Mouse (Mus musculus) hindbrain, embryonic 10.5 days (tissue): ENCODE data around the gene Ap2m1. TPM values are rescaled to one million over a fixed set of nuclear protein-coding genes. Genes with fewer than 3 reads are reported as not detected.

Source experiments
- DNase-seq: peaks from one replicate; pipeline ENCODE4 v3.0.0-alpha.2; 2017; ENCODE audit warnings: low spot score
- H3K27ac ChIP-seq: fragments of 300-500 bp; sonication (generic); 2 replicates; pipeline ENCODE4 v1.5.1; 2016; ENCODE audit warnings: mild to moderate bottlenecking, moderate library complexity
- H3K27me3 ChIP-seq: fragments of 300-500 bp; sonication (generic); 2 replicates; pipeline ENCODE4 v1.6.1; 2016; ENCODE audit warnings: mild to moderate bottlenecking; ENCODE audit not compliant: poor library complexity, insufficient read depth, severe bottlenecking
- H3K36me3 ChIP-seq: fragments of 300-500 bp; sonication (generic); 2 replicates; pipeline ENCODE4 v1.6.1; 2016; ENCODE audit warnings: mild to moderate bottlenecking, moderate library complexity
- H3K4me1 ChIP-seq: fragments of 300-500 bp; sonication (generic); replicated peaks from 2 replicates; pipeline ENCODE4 v1.6.1; 2016; ENCODE audit warnings: mild to moderate bottlenecking
- H3K4me3 ChIP-seq: fragments of 300-500 bp; sonication (generic); 2 replicates; pipeline ENCODE4 v1.5.1; 2016; ENCODE audit warnings: mild to moderate bottlenecking, moderate library complexity
- H3K9me3 ChIP-seq: fragments of 300-500 bp; sonication (generic); 2 replicates; pipeline ENCODE4 v1.6.1; 2016; ENCODE audit warnings: mild to moderate bottlenecking, moderate library complexity
- WGBS: fragments of 180-500 bp; shearing (Covaris S2); methylation state at CpG from one replicate; pipeline ENCODE4 v1.1.7; 2016; 5-methylcytosine and 5-hydroxymethylcytosine counted together
- polyA plus RNA-seq: library from polyadenylated mRNA; unstranded; fragments of >200 nt; fragmentation: Nextera tagmentation; extraction: Ambion mirVana; gene quantifications from 2 replicates; pipeline ENCODE4 v1.2.1, GENCODE M21; 2016

Ap2m1 gene
- polyA plus RNA-seq, 1 experiment from 2014 or later, result 825 TPM

GRCm38 (mm10) chr16:20509349-20509748, 25.9 kb upstream of the Ap2m1 start:
- 78% methylated on average over 3 of the region's 3 CpGs for WGBS
- Histone ChIP-seq H3K27me3 (no peaks in the 10 kb centered on the region), H3K9me3 (no peaks in the 10 kb centered on the region), H3K36me3 (peaks cover 74% of the 10 kb centered on the region), H3K4me3 (no peak overlapping the region), H3K4me1 (no peaks in the 10 kb centered on the region), H3K27ac (no peak overlapping the region)
- DNase-seq, result peak; percentile 40

- H3K27ac ChIP-seq, result no peak overlapping the region
- peaks cover 5% of the 10 kb centered on the region for H3K4me1 ChIP-seq
- no peaks in the 10 kb centered on the region for H3K27me3 ChIP-seq
- no peaks in the 10 kb centered on the region for H3K9me3 ChIP-seq
- DNase-seq, result no peak
- WGBS, result 90% methylated on average over 7 of the region's 7 CpGs
- peaks cover 54% of the 10 kb centered on the region for H3K36me3 ChIP-seq
- no peak overlapping the region for H3K4me3 ChIP-seq
These were observed 23.9 kb upstream of the Ap2m1 start for GRCm38 (mm10) chr16:20511277-20511847.

- H3K36me3 ChIP-seq, result peaks cover 27% of the 10 kb centered on the region
- peaks cover 31% of the 10 kb centered on the region for H3K4me1 ChIP-seq
- H3K27ac ChIP-seq, result peak overlapping the region; percentile 98
- no peak for DNase-seq
- peak overlapping the region; percentile 97 for H3K4me3 ChIP-seq
- H3K27me3 ChIP-seq, result no peaks in the 10 kb centered on the region
- no peaks in the 10 kb centered on the region for H3K9me3 ChIP-seq
These were observed 19.2 kb upstream of the Ap2m1 start for GRCm38 (mm10) chr16:20516032-20516431.

GRCm38 (mm10) chr16:20516726-20517201, 18.5 kb upstream of the Ap2m1 start, which contains the start of gene Dvl3:
TSS of gene Dvl3 (plus strand) at chr16:20516982.
- Histone ChIP-seq H3K27ac (peak within 1 kb of the TSS; percentile 98), H3K9me3 (no peaks in the 10 kb centered on the region), H3K4me3 (peak within 1 kb of the TSS; percentile 97), H3K36me3 (peaks cover 28% of the 10 kb centered on the region), H3K27me3 (no peaks in the 10 kb centered on the region), H3K4me1 (peaks cover 31% of the 10 kb centered on the region)
- WGBS, result under 1% methylated on average over 55 of the region's 55 CpGs
- DNase-seq, result peak; percentile 90

GRCm38 (mm10) chr16:20517216-20517615, 18.1 kb upstream of the Ap2m1 start:
- no peaks in the 10 kb centered on the region for H3K27me3 ChIP-seq
- H3K4me3 ChIP-seq, result peak overlapping the region; percentile 97
- peak overlapping the region; percentile 98 for H3K27ac ChIP-seq
- WGBS, result 0% methylated on average over 26 of the region's 26 CpGs
- H3K4me1 ChIP-seq, result peaks cover 31% of the 10 kb centered on the region
- no peak for DNase-seq
- no peaks in the 10 kb centered on the region for H3K9me3 ChIP-seq
- H3K36me3 ChIP-seq, result peaks cover 32% of the 10 kb centered on the region

GRCm38 (mm10) chr16:20517701-20518374, 17.4 kb upstream of the Ap2m1 start:
- H3K4me1 ChIP-seq, result peaks cover 31% of the 10 kb centered on the region
- H3K4me3 ChIP-seq, result peak overlapping the region; percentile 97
- WGBS, result 2% methylated on average over 6 of the region's 6 CpGs
- H3K27ac ChIP-seq, result peak overlapping the region; percentile 98
- no peaks in the 10 kb centered on the region for H3K9me3 ChIP-seq
- H3K36me3 ChIP-seq, result peaks cover 37% of the 10 kb centered on the region
- DNase-seq, result peak; percentile 77
- no peaks in the 10 kb centered on the region for H3K27me3 ChIP-seq

- H3K27me3 ChIP-seq, result no peaks in the 10 kb centered on the region
- H3K4me1 ChIP-seq, result peaks cover 10% of the 10 kb centered on the region
- no peak for DNase-seq
- H3K27ac ChIP-seq, result no peak overlapping the region
- H3K9me3 ChIP-seq, result no peaks in the 10 kb centered on the region
- no peak overlapping the region for H3K4me3 ChIP-seq
- peaks cover 97% of the 10 kb centered on the region for H3K36me3 ChIP-seq
- WGBS, result 80% methylated on average over 10 of the region's 10 CpGs
These were observed 11.4 kb upstream of the Ap2m1 start for GRCm38 (mm10) chr16:20523886-20524285.

GRCm38 (mm10) chr16:20528779-20529178, 6.5 kb upstream of the Ap2m1 start:
- H3K27ac ChIP-seq, result no peak overlapping the region
- peaks cover 99% of the 10 kb centered on the region for H3K36me3 ChIP-seq
- no peak overlapping the region for H3K4me3 ChIP-seq
- no peaks in the 10 kb centered on the region for H3K4me1 ChIP-seq
- DNase-seq, result no peak
- 91% methylated on average over 5 of the region's 5 CpGs for WGBS
- H3K27me3 ChIP-seq, result no peaks in the 10 kb centered on the region
- H3K9me3 ChIP-seq, result no peaks in the 10 kb centered on the region

- Histone ChIP-seq H3K9me3 (no peaks in the 10 kb centered on the region), H3K4me1 (no peaks in the 10 kb centered on the region), H3K27me3 (no peaks in the 10 kb centered on the region), H3K36me3 (peaks cover 93% of the 10 kb centered on the region), H3K27ac (no peak overlapping the region), H3K4me3 (no peak overlapping the region)
- no peak for DNase-seq
- 94% methylated on average over 1 of the region's 1 CpGs for WGBS
These were observed 5.9 kb upstream of the Ap2m1 start for GRCm38 (mm10) chr16:20529375-20529774.

GRCm38 (mm10) chr16:20530941-20531340, 4.3 kb upstream of the Ap2m1 start:
- H3K4me1 ChIP-seq, result peaks cover 5% of the 10 kb centered on the region
- peaks cover 78% of the 10 kb centered on the region for H3K36me3 ChIP-seq
- 95% methylated on average over 20 of the region's 20 CpGs for WGBS
- H3K4me3 ChIP-seq, result no peak overlapping the region
- H3K9me3 ChIP-seq, result no peaks in the 10 kb centered on the region
- H3K27ac ChIP-seq, result no peak overlapping the region
- DNase-seq, result no peak
- H3K27me3 ChIP-seq, result no peaks in the 10 kb centered on the region

GRCm38 (mm10) chr16:20534617-20535295, 522 bp upstream of the Ap2m1 start:
- no peak overlapping the region for H3K27ac ChIP-seq
- H3K4me1 ChIP-seq, result peaks cover 31% of the 10 kb centered on the region
- DNase-seq, result no peak
- no peaks in the 10 kb centered on the region for H3K9me3 ChIP-seq
- peak overlapping the region; percentile 79 for H3K4me3 ChIP-seq
- no peaks in the 10 kb centered on the region for H3K27me3 ChIP-seq
- WGBS, result 53% methylated on average over 10 of the region's 10 CpGs
- peaks cover 68% of the 10 kb centered on the region for H3K36me3 ChIP-seq

GRCm38 (mm10) chr16:20536081-20536665, 895 bp downstream of the Ap2m1 start:
- Histone ChIP-seq H3K27ac (peak overlapping the region; percentile 97), H3K36me3 (peaks cover 68% of the 10 kb centered on the region), H3K4me3 (peak overlapping the region; percentile 79), H3K4me1 (peaks cover 31% of the 10 kb centered on the region), H3K9me3 (no peaks in the 10 kb centered on the region), H3K27me3 (no peaks in the 10 kb centered on the region)
- no peak for DNase-seq
- 37% methylated on average over 9 of the region's 9 CpGs for WGBS

- Histone ChIP-seq H3K4me3 (peak overlapping the region; percentile 79), H3K4me1 (peaks cover 31% of the 10 kb centered on the region), H3K36me3 (peaks cover 68% of the 10 kb centered on the region), H3K27ac (peak overlapping the region; percentile 74), H3K27me3 (no peaks in the 10 kb centered on the region), H3K9me3 (no peaks in the 10 kb centered on the region)
- DNase-seq, result peak; percentile 10
- WGBS, result 29% methylated on average over 5 of the region's 5 CpGs
These were observed 1.8 kb downstream of the Ap2m1 start for GRCm38 (mm10) chr16:20537071-20537471.
